Mouse (Mus musculus): Measurements from ENCODE around the gene Ptx3.

Gene Ptx3

DNA sequence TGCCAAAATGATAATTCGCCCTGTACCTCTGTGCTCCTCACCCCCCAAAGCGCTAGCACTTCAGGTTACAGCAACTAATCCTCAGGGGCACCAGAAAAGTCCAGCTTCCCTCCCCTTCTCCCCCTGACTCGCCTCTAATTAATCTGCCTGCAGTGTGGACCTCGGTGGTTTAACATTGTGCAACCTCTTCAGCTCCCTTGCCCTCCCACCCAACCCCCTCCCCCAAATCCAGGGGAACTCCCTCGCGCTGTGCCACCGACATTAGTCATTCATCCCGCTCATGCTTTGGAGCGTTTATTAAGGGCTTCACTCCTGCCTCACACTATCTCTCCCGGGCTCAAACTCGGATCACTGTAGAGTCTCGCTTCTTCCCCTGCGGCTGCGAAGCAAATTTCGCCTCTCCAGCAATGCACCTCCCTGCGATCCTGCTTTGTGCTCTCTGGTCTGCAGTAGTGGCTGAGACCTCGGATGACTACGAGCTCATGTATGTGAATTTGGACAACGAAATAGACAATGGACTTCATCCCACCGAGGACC lies at the start of gene Ptx3:
Gene Ptx3, plus strand, starts transcription at position 256 of the 537 bp plus-strand sequence.
- no peak for DNase-seq

DNA sequence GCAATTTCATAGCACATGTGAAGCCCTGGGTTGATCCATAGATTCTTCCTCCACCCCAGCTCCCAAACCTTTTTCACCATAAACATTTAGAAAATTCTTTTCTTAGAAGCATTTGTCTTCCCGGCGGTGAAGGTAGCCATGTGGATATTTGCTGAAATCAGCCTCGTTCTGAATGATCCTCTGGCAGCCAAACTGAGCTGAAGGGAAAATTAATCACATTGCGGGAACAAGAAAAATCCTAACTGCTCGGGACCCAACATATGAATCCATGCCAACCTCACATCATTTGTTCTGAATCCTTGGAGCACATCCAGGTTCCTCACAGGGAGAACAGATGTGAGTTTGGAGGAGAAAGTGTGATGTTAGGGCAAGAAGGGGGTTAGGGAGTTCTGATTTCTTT lies 46.8 kb upstream of the Ptx3 start:
- no peak for DNase-seq

DNA sequence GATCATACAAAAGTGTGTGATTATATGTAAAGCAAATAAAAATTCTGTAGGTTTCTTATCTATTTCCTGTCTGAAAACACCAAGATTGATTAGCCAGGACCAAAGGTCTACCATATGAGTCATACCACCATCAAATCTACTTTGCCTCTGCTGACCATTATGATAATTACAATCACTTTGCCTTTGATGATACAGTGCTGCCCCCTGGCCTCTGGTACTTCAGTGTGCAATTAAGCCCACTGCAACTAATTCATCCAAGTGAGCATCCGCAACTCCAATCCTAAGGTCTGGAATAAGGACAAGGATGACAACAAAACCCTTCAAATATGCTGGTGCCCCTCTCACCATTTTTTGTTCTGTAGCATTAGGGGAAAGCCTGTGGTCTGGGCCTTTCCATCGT lies 40.1 kb upstream of the Ptx3 start:
- no peak for DNase-seq

DNA sequence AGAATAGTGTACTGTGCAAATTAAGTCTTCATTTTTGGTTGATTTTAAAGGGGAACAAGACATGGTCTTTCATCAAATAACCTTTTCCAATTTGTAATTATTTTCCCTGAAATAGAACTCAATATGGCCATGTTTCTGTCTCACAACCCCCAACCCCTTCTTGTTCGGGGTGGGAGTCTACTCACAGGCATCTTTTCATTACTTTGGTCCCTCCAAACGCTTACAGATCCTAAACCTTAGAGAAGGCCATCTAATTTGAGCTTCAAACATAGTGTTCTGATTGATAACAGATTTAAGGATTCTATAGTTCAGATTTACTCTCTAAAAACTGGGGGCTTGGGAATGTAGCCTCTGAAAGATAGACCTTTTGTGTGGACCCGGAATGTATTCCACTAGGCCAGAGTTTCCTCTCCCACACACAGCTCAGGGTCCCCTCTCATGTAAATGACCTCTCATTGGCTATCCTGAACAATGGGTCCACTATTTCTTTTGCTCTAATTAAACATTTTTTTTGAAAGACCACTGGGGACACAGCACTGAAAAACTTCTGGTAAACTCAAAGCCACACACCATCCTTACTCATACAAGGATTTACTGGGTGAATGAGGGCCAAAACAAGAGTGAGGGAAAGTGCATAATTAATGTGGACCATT lies 25.7 kb upstream of the Ptx3 start:
- no peak for DNase-seq

DNA sequence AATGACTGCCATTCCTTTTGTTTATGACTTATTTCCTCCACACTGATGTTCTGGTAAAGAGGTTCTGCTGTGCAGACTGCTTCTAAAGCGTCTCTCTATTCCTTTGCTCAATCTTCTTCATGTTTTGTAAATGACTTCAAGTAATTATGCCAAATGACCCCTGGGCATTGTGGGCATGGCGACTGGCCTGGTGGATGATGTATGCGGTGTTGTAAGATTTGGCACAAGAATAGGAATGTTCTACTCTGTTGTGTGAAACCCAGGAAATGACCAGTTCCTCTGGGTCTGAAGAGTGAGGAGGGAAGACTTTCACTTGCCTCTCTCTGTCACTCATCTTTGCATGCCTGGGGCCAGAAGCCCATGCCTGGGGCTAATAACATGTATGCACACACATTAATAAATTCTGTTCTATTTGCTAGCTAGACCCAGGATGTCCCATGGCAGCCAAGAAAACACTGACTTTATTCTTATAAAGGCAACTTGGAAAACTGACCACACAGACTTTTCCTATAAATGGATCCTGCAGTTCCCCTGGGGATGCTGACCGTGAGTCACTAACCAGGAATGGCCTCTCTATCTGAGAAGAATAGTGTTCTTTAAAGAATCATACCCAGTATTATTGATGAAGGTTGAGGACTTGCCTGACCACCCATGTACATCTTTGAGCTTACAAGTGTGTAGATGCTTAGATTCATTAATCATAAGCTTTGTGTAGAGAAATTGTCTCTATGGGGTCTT lies 10.7 kb upstream of the Ptx3 start:
- DNase-seq, result no peak

DNA sequence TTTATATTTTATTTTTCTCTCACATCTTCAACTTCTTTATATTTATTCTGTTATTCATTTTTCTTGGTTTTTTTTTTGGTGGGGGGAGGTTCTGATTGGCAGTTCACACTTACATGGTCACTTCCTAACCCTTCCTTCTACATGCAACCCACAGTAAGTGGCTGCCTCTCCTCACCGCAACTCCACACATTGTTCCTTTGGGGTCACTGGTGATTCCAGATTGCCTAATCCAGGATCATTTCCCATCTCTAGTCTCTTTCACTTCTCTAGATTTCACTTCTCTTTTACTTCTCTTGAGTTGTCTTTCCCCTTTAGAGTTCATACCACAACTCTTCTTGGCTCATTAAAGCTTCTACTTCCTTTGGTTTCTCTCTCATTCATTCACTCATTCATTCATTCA lies 6.2 kb upstream of the Ptx3 start:
- DNase-seq, result no peak

DNA sequence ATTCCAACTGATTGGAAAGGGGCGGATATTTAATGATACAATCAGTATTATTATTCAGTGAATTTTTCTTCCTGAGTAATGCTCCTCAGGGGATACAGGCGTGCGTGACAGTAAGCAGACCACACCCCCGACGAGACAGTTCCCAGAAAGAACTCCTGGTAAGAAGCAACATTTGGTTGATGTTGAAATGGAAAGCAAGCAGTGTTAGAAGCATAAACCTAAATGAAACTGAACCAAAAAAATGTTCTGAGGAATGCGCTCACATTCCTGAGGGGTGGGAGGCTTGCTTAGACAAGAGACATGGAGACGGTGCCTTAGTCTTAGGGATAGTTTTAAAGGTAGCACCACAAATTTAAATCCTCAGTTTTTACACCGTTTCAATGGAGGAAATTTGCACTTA lies 4.0 kb upstream of the Ptx3 start:
- no peak for DNase-seq

DNA sequence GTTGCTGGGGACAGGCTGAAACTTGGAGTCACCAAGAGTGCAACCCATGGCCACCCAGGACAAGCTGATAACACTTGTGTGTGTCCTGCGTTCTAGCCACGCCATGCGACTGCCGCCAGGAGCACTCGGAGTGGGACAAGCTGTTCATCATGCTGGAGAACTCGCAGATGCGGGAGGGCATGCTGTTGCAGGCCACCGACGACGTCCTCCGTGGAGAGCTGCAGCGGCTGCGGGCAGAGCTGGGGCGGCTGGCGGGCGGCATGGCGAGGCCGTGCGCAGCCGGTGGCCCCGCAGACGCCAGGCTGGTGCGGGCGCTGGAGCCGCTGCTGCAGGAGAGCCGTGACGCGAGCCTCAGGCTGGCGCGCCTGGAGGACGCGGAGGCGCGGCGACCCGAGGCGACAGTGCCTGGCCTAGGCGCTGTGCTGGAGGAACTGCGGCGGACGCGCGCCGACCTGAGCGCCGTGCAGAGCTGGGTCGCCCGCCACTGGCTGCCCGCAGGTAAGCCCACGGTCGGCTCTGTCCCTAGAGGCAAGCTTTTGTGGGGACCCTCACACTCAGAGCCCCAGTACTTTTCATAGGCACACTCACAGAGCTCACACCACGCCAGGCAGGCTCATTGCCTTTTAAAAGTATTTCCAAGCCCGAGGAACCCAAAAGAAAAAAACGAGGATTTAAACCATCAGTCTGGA lies 988 bp downstream of the Ptx3 start:
- peak; percentile 10 to 15 for DNase-seq

DNA sequence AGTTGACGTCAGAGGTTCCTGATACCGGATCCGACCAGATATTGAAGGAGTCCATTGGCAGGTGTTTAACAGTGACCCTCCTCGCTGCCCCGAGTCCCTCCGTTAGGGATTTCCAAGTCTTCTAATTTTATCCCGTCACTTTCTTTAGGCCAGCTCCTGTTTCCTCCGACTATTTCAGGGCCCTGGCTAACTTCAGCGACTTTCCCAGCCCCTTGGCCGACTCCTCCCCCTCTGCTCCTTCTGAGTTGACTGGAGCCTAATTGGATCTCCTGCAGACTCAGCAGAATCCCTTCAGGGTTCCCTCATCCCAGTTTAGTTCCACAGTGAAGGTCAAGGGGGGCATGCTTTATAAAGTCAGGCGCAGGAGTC lies 1.5 kb downstream of the Ptx3 start:
- no peak for DNase-seq

DNA sequence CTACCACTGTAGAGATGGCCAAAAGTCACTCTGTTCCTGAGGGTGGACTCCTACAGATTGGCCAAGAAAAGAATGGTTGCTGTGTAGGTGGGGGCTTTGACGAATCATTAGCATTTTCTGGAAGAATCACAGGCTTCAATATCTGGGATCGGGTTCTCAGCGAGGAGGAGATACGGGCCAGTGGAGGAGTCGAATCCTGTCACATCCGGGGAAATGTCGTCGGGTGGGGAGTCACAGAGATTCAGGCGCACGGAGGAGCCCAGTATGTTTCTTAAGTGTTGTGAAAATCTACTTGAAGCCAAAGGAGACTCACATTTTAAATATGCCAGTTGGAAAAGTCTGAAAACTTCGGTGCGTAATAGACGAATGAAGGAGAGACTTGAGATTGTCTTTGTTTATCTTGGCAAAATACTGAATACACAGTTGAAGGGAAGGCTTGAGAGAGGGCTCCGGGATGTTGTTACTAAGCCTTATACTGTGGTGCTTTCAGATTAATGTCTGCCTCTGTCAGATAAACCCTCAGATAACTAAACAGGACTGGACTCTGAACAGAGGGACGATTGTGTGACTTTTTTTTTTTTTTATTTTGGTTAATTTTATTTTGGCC lies 5.3 kb downstream of the Ptx3 start:
- DNase-seq, result no peak

DNA sequence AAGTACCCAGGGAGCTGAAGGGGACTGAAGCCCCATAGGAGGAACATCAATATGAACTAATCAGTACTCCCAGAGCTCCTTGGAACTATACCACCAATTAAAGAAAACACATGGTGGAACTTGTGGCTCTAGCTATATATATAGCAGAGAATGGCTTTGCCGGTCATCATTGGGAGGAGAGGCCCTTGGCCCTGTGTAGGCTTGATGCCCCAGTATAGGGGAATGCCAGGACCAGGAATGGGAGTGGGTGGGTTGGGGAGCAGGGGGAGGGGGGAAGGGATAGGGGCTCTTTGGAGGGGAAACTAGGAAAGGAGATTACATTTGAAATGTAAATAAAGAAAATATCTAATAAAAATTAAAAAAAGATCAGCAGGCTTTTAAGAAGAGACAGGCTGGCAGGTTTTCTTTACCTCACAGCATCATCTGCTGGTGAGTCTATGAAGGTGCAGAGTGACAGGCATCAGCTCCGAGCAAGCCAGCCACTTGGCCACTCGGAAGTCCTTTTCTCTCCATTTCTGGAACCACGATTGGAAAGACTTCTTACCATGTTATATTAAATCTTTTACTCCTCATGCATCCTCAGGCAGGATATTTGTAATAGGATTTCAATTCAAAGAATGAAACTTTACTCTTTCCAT lies 16.6 kb downstream of the Ptx3 start:
- DNase-seq, result peak in 1 of 2 experiments; percentile 8

DNA sequence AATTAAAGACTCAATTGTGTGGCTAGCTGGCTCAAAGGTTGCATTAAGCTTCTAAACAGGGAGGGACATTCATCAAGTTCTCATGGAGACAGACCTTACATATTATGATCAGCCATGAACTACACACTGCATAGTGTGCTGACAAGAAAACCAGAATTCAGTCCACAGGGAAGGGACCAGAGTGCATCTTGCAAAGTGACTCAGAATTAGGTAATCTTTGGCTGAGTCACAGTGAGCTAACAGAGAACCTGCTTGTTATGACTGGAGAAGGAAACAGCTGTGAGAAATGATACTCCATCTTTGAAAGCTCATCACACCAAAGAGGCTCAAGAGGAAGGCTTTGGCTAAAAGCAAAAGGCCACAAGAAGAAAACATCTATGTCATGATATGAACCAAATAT lies 20.8 kb downstream of the Ptx3 start:
- DNase-seq, result no peak

DNA sequence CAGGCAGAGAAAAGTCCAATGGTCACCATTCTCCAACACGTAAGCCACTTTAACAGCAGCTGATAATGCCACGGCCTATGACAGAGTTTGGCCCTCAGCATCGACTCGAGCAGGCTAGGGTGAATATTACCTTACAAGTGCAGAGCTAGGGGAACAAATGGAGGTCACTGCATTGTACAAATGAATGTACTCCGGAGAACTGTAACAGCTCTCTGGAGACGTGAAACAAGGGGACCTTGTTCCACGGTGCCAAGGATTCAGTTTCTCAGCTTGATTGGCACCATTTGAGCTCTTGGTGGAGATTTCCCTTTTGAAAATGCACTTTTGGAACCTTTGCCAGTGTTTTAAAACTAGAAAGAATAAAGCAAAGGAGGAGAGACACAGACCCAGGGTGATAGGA lies 32.1 kb downstream of the Ptx3 start:
- no peak for DNase-seq

DNA sequence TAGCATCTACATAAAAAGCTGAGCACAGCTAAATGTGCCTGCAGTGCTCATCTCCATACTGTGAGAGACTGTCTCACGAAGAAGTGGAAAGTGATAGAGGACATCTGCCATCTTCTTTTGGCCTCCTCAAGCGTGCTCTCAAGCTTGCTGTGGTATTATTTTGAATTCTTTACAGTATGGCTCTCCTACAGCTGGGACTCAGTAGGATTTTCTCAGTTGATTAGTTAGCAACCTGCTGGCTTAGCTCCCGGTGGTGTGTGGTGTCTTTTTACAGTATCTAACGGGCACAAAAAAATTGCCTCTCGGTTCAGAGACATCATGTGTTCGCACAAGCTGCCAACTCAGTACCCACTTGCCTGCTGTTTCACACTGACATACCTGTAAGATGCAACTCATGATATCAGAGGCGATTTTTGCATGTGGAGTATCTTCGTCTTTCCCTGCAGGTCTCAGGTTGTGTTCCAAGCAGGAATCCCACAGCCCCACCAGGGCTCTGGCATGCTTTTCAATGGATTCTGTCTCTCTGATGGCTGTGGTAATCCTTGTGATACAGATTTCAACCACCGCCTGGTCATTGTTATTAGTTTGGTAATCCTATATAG lies 34.9 kb downstream of the Ptx3 start:
- peak; percentile 20 to 34 for DNase-seq

DNA sequence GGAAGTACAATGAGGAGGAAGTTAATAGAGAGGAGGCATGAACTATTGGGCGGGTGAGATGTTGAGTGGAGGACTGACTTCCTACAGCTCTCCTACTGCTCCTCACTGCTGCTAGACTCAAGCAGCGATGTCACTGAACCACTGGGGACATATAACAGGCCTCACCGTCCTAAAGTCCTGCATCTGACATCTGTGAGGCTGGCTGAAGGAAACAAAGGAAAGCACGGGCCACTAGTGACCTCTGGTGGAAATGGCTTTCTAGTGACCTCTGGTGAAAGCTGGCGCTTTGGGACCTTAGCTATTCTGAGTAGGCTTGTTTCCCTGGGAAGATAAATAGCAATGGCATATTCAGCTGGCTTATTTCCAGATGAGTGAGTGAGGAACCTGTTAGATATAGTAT lies 42.6 kb downstream of the Ptx3 start:
- DNase-seq, result no peak

DNA sequence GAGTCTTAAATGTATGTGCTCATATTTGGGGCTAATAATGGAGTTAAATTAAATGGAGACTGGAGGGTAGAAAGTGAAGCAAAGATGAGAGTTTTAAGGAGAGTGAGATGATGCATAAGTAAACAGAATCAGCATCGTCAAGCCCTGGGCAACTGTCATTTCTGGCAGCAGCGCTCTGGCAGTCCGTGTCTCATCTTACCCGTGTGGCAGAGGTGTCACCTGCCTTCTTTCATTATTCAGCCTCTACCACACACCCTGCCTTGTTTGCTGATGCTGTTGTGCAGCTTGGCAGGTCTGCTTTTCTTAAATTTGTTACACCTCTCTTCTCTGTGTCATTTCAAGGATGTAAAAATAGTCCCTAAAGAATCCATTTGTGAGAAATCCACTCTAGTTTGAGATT lies 43.6 kb downstream of the Ptx3 start:
- no peak for DNase-seq

All from cerebellum, postnatal 36 days (tissue).